Comparison of ENCODE assay signal across 22 mouse cellular contexts in genomic region chr16:22629900-22630299, GRCm38 (mm10). TPM values are rescaled to one million over a fixed set of nuclear protein-coding genes. Genes with fewer than 3 reads are reported as not detected.
A peak's percentile ranks its signal among the peaks of the same experiment; 100 is the strongest.
DNase-seq lines count a peak whose midpoint lies in the region; ATAC-seq lines count a peak whose summit lies in the region.
"Had no signal": no experiment of that assay in that cellular context is flagged by ENCODE, and none has a peak within 500 bp of the region (broad histone marks: within the 10 kb centered on the region; RNA-seq: fewer than 3 reads in every experiment).

No protein-coding gene starts in this region.

- peak; percentile 97 for ATAC-seq in megakaryocyte, adult 5-6 weeks (ENCODE audit: poor library complexity, severe bottlenecking)
- ATAC-seq: activated CD4-positive, CD25-positive, alpha-beta regulatory T cell, adult 4 months; CD4-positive, CD25-positive, alpha-beta regulatory T cell, adult 4 months; forebrain, embryonic 15.5 days; intestine, embryonic 15.5 days; Patski had no signal

- peak; percentile 4 for DNase-seq in lung, postnatal 36 days
- no peak for DNase-seq in lung, postnatal 14 days
- peak; percentile 45 for DNase-seq in c-Kit-positive CD71-negative TER-119-negative erythroid progenitor cells, embryonic 14.5 days (ENCODE audit: low read depth)
- DNase-seq in frontal cortex, postnatal 25 days (ENCODE audit: low spot score in 2 of 2), result no peak
- no peak for DNase-seq in frontal cortex, adult 2 months (ENCODE audit: extremely low spot score in 1 of 2, low spot score in 1 of 2)
- DNase-seq in gastrocnemius, adult 8-10 months (ENCODE audit: low spot score in 2 of 2), result no peak
- DNase-seq: adrenal gland, postnatal 14 days; B cell, adult 2 months; cerebellum, adult 2 months; cerebellum, postnatal 10 days; embryo, embryonic 11 days; gastrocnemius, postnatal 25 days; heart, adult 18-20 months; heart, postnatal 14 days had no signal

RNA-seq across cellular contexts. Expression of gene Dgkg, which starts 27.1 kb away (rescaled TPM):
- 35.0 and 35.3 TPM in 2 replicates for total RNA-seq in megakaryocyte, adult 5-6 weeks (2015)
- total RNA-seq in megakaryocyte, adult 5-6 weeks (2017), result 33.4 and 38.9 TPM in 2 replicates
- polyA plus RNA-seq in frontal cortex, adult 2 months (2012; rRNA removed), result 15.5 and 21.1 TPM in 2 replicates
- total RNA-seq in gastrocnemius, adult 8-10 months (2022), result under 1 TPM; 0.07 to 0.75 (median 0.22) TPM
- total RNA-seq: MEL had no signal
- polyA plus RNA-seq: erythroblast, embryonic 14.5 days had no signal

Comparison
In these comparisons a context has a peak if more than half of its experiments do, and no peak if none do; other contexts are left out.
1. DNase-seq: peak in lung, postnatal 36 days (single experiment) and c-Kit-positive CD71-negative TER-119-negative erythroid progenitor cells, embryonic 14.5 days (single experiment); none in lung, postnatal 14 days (single experiment), frontal cortex, postnatal 25 days (0 of 2), frontal cortex, adult 2 months (0 of 2) and gastrocnemius, adult 8-10 months (0 of 2).
2. RNA of gene Dgkg, which starts 27.1 kb away (total RNA-seq): 33.4 to 38.9 TPM in megakaryocyte, adult 5-6 weeks; 0.07 to 0.75 TPM in gastrocnemius, adult 8-10 months; every median in the first group is over 10 times any median in the second.